Mouse (Mus musculus): ENCODE results near the gene Gtf3c2.

Gtf3c2 gene

DNA sequence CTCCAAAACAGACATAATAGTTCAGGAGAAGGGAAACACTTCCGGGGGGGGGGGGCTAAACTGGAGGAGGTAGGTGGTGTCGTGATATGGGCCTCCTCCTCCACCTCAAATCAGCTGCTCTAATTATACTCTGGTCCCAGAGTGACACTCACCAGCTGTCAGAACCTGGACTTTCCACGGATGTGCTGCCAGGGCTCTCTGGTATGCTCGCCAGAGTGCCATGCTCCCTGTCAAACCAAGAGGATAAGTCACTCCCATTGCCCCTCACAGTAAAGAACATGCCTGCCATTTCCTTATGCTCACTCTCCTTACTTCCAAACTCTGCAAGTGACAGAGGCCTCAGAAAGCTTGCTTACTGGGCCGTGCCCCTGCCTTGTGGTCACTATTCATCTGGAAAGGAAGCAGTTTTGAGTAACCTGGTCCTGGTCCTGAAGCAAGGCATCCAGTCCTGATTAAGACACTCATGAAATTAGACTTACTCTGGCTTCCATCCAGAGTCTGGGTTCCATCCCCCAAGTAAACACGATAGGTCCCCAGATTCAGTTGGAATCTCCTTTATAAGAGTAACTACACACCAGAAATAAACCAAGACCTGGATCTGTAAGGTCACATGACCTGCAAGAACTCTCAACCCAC lies 26.3 kb downstream of the Gtf3c2 start:
- in situ Hi-C loops (cut with MboI; ENCODE audit: low sequenced_read_pairs) = no loop called here

DNA sequence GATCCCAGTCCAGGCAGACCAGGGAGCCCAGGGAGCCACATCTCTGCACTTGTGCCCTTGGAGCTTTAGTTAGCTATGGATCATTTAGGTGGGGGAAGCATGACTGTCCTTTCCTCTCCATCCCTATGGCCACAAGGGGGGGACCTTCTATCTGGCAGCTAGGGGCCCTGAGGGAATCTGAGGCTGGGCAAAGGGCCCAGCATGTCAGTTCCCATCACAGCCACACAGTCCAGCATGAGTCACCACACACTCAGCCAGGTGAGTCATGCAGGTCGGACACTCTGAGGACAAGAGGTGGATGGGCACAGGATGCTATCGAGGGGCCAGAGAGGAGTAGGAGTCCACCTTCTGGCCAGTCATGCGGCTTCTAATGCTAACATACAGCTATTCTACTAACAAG lies 28.2 kb downstream of the Gtf3c2 start:
- in situ Hi-C loops (cut with MboI; ENCODE audit: low sequenced_read_pairs) = no loop called here

DNA sequence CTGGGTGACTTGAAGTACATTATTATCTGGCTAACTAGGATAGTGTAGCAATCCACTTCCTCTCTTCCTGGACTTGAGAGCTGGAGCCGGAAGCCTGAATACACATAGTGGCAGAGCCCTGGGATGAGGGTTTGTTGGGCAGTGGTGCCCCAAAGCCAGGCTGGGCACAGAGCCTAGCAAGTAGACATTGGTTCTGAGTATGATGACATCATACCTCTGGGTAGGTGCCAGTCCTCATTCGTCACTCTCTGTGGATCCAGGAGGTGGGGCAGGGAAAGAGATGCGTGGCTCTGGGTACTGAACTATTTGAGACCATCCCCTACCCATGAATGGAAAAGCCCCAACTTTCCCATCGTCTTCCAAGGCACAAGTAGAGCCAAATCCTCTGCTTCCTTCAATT lies 30.2 kb downstream of the Gtf3c2 start:
- in situ Hi-C loops (cut with MboI; ENCODE audit: low sequenced_read_pairs) = no loop called here

DNA sequence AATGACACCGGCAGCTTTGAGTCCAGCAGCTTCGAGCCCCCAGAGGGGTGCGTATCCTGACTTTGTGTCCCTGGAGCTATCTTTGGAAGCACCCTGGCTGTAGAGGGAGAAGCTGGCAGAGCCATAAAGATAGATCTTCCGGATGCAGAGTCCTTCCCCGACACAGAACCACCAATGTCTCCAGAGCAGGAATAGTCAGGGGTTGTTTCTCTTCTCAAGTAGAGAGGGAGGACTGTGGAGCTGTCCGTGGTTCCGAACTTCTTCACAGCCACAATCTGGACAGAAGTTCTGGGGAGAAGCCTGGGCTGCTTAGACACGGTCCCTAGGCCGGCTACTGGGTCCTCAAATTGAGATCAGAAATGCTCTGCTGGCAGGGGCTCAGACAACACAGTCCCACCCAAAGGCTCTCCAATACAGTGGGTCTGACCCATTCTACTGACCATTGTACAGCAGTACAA lies 40.9 kb downstream of the Gtf3c2 start:
- in situ Hi-C loops (cut with MboI; ENCODE audit: low sequenced_read_pairs) = no loop called here

DNA sequence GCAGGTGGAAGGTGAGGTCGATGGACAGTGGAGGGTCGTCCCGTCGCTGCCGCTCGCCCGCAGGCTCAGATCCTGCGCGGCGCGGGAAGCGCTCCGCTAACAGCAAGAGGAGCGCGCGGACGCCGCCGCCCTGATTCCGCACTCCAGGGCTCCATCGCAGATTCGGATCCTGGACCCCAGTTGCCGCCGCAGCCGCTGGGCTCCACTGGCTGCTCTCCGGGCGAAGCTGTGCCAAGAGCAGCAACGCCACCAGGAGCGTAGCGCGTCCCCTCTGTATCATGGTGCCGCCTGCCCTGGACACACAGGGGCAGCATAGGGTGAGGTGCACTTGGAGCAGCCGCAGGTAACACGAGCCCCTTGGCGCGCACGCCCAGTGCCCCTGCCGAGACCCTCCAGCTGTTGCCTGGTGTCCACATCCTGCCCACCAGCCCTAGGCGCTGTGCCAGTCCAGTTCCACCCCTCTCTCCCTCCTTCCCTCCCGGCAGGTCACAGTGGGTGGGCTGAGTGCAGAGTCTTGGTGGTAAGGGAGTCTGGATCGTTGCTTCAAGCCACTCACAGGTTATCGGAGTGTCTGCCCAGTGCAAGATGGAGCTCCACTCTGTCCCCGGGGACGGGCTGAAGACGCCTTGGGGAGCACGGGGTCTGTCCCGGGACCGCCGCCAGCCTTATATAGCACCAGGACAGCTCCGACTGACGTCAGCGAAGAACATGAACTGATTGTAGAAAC lies 41.5 kb downstream of the Gtf3c2 start, which contains the start of gene Ucn:
TSS of gene Ucn (minus strand) at position 589 of the 727 bp plus-strand sequence.
- in situ Hi-C loops (cut with MboI; ENCODE audit: low sequenced_read_pairs) = no loop called here

DNA sequence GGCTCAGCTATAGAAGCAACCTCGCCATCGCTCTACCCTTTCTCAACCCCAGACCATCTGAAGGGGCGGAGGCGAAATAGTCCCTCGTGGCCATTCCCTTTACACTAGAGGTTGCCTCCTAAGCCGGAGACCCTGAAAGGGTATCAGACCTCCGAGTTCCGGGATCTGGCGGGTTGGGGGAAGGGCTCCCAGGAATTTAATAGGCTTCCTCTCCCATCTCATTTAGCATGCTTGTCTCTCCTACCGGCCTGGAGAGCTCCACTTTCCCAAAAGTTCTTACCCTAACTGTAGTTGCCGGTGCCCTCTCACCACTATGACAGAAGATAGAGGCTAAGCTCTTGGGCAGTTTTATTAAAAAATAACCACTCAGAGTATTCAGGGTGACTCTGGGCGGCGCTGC lies 42.3 kb downstream of the Gtf3c2 start:
- in situ Hi-C loops (cut with MboI; ENCODE audit: low sequenced_read_pairs) = no loop called here

DNA sequence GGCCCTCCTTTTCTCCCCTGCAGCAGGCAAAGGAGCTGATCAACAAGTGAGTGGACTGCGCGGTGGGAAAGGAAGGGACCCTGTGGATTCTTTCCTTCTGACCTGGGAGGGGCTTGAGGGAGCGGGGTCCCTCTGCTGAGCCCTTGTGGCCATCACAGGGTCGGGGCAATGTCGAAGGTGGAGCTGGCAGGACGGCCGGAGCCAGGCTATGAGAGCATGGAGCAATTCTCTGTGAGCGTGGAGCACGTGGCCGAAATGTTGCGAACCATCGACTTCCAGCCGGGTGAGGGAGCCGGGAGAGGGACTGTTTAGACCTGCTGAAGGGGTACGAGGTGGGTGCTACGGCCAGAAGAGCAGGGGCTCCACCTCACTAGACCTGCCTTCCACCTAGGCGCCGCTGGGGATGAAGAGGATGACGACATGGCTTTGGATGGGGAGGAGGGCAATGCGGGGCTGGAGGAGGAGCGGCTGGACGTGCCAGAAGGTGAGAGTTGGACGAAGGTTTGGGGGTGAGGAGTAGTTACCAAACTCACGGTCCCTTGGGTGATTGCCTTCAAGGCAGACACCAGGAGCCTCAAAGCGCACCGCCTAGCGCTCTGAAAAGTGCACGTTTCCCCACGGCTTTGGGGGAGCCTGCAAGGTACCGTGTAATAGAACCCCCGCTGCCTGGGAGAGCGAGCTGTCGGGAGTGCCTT lies 43.1 kb downstream of the Gtf3c2 start:
- in situ Hi-C loops (cut with MboI; ENCODE audit: low sequenced_read_pairs) = no loop called here

DNA sequence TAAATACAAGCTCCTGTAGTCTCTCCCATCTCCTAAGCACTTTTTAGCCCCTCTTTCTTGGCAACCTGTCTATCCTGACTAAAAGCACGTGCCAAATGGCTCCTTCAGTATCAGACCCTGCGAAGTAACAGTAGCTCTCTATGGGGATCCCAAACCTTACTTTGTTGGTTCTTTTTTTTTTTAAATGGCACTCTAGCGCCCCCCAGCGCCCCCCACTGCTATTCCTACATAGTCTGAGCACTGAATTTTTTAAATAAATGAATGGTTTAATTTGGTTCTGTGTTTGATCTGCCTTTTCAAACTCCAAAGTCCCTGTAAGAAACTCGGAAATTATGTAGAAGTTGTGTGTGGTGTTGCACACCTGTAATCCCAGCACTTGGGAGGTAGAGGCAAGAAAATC lies 53.9 kb downstream of the Gtf3c2 start:
- in situ Hi-C loops (cut with MboI; ENCODE audit: low sequenced_read_pairs) = no loop called here

DNA sequence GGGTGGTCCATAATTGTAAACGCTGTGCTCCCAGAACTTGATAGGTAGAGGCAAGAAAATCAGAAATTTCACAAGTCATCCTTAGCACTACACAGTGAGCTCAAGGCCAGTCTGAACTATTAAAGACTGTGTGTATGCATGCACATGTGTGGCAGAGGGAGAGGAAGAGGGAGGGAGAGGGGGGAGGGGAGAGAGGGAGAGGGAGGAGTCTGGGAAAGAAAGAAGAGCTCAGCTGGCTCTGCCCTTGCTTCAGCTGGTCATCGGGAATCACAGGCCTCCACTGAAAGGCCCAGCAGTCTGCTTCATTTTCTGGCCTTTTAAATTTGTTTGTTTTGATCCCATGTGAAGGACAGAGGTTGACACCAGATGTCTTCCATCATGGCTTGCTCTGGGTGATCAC lies 56.5 kb downstream of the Gtf3c2 start:
- in situ Hi-C loops (cut with MboI; ENCODE audit: low sequenced_read_pairs) = no loop called here

DNA sequence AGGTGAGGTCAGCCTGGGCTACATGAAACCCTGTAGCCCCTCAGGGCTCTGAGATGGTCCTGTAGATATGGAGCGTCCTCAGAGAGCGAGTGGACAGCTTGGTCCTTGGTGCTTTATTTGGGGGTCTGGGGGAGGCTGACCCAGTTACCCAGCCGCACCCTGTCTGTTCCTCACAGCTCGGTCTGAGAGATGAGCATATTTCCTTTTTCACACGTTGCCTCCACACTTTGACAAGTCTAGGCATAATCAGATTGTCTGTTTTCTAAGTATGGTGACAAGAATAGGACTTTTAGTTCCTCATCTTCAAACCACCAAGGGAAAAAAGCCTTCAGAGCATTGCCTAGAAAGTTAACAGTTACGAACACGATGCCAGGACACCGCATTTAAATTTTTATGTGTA lies 58.8 kb downstream of the Gtf3c2 start:
- in situ Hi-C loops (cut with MboI; ENCODE audit: low sequenced_read_pairs) = no loop called here

DNA sequence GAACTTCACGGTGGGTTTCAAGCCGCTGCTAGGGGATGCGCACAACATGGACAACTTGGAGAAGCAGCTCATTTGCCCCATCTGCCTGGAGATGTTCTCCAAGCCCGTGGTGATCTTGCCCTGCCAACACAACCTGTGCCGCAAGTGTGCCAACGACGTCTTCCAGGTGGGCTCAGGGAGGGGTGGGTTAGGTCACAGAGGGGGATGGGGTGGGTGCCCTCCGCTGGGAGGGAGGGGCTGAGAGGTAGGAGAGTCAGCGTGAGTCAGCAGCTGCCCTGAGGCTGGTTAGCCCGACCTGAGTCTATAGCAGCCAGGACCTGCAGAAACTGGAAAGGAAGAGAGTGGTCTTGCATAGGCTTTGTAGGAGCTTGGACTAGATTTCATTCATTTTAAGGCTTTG lies 63.0 kb downstream of the Gtf3c2 start:
- in situ Hi-C loops (cut with MboI; ENCODE audit: low sequenced_read_pairs) = no loop called here

DNA sequence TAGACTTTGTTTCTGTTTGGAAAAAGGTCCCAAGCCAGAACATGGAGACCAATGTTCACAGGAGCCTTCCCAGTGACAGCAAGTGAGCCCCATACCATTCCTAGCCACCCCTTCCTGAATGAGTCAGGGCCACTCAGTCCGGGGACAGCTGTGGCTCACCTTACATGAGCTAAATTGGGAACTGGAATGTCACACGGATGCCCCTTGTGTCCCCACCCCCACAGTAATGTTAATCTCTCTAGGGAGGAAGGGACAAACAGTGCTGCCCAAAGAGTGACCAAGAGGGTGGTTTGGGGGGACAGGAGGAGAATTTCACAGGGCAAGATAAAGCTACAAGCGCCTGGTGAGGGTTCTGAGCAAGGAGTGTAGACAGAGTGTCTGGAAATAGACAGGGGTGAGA lies 63.6 kb downstream of the Gtf3c2 start, which contains the start of gene Trim54:
TSS of gene Trim54 (plus strand) at position 359 of the 400 bp plus-strand sequence.
- in situ Hi-C loops (cut with MboI; ENCODE audit: low sequenced_read_pairs) = no loop called here

DNA sequence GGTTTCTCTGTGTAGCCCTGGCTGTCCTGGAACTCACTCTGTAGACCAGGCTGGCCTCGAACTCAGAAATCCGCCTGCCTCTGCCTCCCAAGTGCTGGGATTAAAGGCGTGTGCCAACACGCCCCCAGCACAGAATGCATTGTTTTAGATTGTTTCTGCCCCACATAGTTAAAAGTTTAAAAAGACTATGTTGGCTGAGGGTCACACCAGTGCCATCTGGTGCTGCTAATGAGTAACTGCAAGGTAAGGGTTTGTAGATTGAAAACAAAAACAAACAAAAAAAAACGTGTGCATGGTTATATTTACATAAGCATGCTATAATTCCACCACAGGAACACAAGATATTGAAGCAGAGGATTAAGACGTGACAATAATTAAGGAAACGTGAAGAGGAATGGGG lies 69.2 kb downstream of the Gtf3c2 start:
- in situ Hi-C loops (cut with MboI; ENCODE audit: low sequenced_read_pairs) = no loop called here

DNA sequence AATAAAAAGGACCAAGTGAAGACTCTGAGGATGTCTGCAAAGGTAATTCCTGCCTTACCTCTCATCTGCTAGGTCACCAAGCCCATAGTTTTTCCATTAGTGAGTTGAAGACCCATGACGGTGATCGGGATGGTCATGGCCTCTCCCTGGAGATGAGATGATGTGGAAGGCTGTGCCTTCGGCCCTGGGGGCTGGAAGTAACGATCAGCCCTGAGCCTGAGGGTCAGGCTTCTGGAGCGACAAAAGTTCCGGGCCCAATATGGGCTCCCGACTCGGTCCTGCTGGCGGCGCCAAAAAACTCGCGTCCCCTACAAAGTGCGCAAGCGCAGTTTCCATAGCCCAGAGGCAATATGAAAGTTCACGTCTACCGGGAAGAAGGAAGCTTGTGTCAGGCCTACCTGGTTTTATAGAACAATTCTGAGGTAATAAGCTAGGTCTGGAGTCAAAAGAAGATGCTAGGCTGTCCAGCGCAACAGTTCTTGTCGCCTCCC lies 71.9 kb downstream of the Gtf3c2 start, which contains the start of gene Slc30a3:
TSS of gene Slc30a3 (minus strand) at position 238 of the 491 bp plus-strand sequence.
- in situ Hi-C loops (cut with MboI; ENCODE audit: low sequenced_read_pairs) = no loop called here

Data from CH12F3 (cell line).